Mouse (Mus musculus): Measurements from ENCODE around the gene Gm10439.
"Not testable (repeated sequence)": the region's sequence is repeated elsewhere in the genome, so short reads cannot be mapped to it uniquely, and the experiment has no call there.

Gene Gm10439

DNA sequence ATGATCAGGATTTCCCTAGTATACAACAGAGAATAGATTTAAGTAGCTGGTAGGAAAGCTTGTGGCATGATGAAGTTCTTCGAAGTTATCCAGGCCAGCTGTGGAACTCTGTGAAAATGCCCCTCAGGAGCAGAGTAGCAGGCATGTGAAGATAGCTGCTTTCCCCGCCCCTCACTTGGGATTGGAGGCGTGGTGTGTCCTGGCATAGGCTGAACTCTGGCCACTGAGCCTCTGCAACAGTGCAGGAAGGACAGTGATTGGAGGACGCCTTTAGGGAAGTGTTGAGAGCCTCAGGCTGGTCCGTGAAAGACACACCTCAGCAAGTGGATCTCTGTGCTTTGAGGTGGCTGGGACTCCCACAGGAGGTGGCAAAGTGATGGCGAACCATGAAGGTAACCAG, at the start of gene Gm10439:
Gene Gm10439 (plus strand): TSS at position 301 of the 400 bp plus-strand sequence.
- not testable (repeated sequence) for DNase-seq

Data from right cerebral cortex, postnatal 4 days (tissue).